Mouse (Mus musculus): ENCODE measurements around the gene Serping1. TPM values are rescaled to one million over a fixed set of nuclear protein-coding genes. Genes with fewer than 3 reads are reported as not detected.

Gene Serping1
- total RNA-seq, 4 experiments from 2014 or later: 6.6 to 9.6 (median 7.8) TPM

DNA sequence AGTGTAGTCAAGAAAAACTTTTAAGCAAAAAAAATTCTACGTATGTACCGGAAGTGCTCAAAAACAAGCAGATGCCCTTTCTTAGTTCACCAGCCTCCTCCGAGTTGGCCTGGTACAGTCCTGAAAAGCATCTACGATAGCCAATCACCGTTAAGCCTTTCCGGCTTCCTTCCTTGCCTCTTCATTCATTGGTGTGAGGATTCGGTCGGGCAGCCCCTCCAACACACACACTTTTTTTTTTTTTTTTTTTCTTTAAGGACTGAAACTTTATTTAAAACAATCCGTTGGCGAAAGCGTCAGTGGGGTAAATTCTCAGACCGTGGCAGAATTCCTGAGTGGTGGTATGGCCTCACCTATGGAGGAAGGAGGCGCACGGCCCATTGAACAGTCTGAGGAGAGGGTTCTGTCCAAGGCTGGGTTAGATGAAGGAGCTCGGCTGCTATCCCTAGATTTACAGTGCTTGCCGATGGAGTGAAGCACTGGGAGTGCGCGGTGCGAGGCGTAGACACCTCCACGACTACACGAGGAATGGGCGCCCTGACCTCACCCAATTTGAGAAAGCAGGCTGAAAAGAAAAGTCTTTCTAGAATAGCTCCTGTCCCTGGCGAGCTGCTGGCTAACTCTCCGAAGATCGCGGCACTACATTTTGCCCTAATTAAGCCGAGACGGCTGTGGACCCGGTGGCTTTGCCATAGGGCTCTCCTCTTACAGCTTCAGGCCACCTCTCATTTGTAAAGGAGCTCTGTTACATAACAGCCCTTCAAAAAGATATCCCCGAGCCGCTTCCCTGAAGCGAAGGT is 59.5 kb downstream of the Serping1 start:
- peak; percentile 76 to 95 for DNase-seq (ENCODE audit: low spot score in 2 of 2)

Small RNA genes lying within 50 kb of the gene (microRNA-seq; reads per million reads assigned to microRNA genes)
- gene Mir130a: 937 to 1,528 reads per million in 2 experiments

Other genes with a start within 250 kb of the Serping1 start
- gene Ctnnd1, start 124.7 kb downstream of the Serping1 start, total RNA-seq (2022): 10 to 100 TPM; 57.2 to 69.1 (median 60.0) TPM
- gene Btbd18, start 116.4 kb downstream of the Serping1 start, total RNA-seq (2022): not detected
- 10 to 100 TPM; 31.1 to 43.1 (median 34.4) TPM for gene Selenoh, start 104.7 kb downstream of the Serping1 start, total RNA-seq (2022)
- gene Gm28635, start 97.4 kb downstream of the Serping1 start, total RNA-seq (2022): 1 to 10 TPM in 1 of 4 experiments, not detected in 3; 3.6 TPM
- 10 to 100 TPM; 31.6 to 37.0 (median 32.9) TPM for gene Med19, start 97.0 kb downstream of the Serping1 start, total RNA-seq (2022)
- gene Tmx2, start 96.3 kb downstream of the Serping1 start, total RNA-seq (2022): 100 to 1,000 TPM; 243 to 260 (median 256) TPM
- 10 to 100 TPM; 38.3 to 42.1 (median 40.2) TPM for gene Zdhhc5, start 60.3 kb downstream of the Serping1 start, total RNA-seq (2022)
- gene Clp1, start 48.1 kb downstream of the Serping1 start, total RNA-seq (2022): 10 to 100 TPM in 2 of 4 experiments, 1 to 10 TPM in 2; 9.1 to 11.1 (median 10.3) TPM
- gene Ypel4, start 41.4 kb downstream of the Serping1 start, total RNA-seq (2022): 10 to 100 TPM; 67.7 to 77.9 (median 74.4) TPM
- gene Gm19426, start 31.8 kb downstream of the Serping1 start, total RNA-seq (2022): 1 to 10 TPM in 2 of 4 experiments, under 1 TPM in 2; 0.89 to 2.3 (median 1.3) TPM
- 1 to 10 TPM; 7.3 to 8.4 (median 7.6) TPM for gene Ube2l6, start 23.4 kb upstream of the Serping1 start, total RNA-seq (2022)
- not detected for gene Smtnl1, start 47.2 kb upstream of the Serping1 start, total RNA-seq (2022)
- gene Timm10, start 51.6 kb upstream of the Serping1 start, total RNA-seq (2022): 10 to 100 TPM; 45.2 to 52.3 (median 46.5) TPM
- gene Slc43a1, start 63.4 kb upstream of the Serping1 start, total RNA-seq (2022): under 1 TPM in 2 of 4 experiments, not detected in 2; 0.09 to 0.20 TPM
- gene Rtn4rl2, start 111.3 kb upstream of the Serping1 start, total RNA-seq (2022): 10 to 100 TPM; 57.0 to 74.6 (median 70.2) TPM
- gene Slc43a3, start 161.1 kb upstream of the Serping1 start, total RNA-seq (2022): 1 to 10 TPM in 3 of 4 experiments, under 1 TPM in 1; 0.49 to 1.2 (median 1.0) TPM
- gene Prg2, start 205.0 kb upstream of the Serping1 start, total RNA-seq (2022): under 1 TPM in 1 of 4 experiments, not detected in 3; 0.61 TPM
- gene Prg3, start 212.8 kb upstream of the Serping1 start, total RNA-seq (2022): not detected

Measured in left cerebral cortex, adult 8-10 months (tissue).